Mouse (Mus musculus) kidney, postnatal 25 days (tissue): Measurements from ENCODE around the gene Fdx1.

Experiments used
- DNase-seq, 2 experiments: peaks; one replicate each; pipeline ENCODE4 v3.0.0; 2021; ENCODE audit warnings: mixed read lengths in 2 of 2

Fdx1 gene

DNA sequence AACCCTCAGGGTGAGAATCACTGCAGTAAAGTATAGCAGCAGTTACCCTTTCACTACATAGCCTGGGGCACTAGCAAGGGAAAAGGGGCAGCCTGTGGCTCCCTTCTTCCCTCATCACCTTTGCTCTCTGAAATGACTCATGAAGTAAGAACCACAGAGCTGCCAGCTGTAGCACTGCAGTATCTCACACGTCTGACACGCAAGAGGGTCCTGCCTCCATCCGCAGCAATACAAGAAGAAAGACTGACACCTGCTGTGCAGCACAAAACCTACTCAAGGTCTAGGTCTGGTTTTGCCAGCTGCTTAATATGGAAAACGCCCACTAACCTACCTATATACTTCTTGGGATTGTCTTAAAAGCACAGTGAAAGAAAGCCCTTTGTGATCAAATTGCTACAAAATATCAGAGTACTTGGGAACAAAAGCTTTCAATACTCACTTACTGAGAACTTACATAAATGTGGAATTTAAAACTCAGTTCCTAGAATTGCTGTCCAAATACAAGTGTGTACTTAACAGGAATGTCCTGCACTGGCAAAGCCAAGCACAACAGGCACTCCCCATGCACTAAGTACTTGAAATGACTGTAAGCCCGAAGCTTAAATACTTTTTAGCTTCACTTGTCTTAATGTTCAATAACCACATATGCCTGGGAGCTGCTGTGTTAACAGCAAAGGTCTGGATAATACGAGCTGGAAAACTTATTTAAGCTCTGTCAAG lies 2.0 kb downstream of the Fdx1 start:
- no peak for DNase-seq

DNA sequence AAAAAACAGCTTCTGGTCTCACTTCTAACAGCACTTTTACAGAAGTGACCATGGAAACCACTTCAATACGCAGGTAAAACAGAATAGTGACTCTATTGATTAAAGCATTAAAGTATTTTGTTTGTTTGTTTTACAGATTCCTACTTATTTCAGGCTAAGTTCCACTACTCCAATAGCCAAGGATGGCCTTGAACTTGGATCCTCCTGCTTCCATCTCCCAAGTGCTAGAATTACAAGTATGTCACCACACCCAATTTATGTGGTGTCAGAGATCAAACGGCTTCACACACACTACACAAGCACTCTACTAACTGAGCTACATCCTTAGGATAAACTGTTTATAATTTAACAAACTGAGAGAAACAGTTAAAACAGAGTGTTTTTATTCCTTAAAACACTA lies 3.0 kb downstream of the Fdx1 start:
- DNase-seq: no peak

DNA sequence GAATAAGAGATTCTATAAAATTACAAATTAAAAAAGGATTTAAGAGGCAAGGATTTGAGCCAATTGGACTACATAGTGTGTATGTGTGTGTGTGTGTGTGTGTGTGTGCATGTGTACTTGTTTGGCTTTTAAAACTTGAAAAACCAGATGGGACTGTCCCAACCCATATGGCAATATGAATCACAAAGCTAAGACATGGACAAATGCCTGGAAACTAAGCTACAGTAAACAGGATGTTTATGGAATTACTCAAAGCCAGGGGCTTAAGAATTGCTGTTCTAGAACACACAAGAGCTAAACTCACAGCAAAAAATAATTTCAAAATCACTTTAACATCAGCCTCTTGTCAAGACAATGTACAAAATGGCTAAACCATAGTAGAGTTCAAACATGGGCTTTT lies 4.4 kb downstream of the Fdx1 start:
- no peak for DNase-seq

GRCm38 (mm10) chr9:51957025-51957424 lies 6.3 kb downstream of the Fdx1 start:
- DNase-seq: no peak

DNA sequence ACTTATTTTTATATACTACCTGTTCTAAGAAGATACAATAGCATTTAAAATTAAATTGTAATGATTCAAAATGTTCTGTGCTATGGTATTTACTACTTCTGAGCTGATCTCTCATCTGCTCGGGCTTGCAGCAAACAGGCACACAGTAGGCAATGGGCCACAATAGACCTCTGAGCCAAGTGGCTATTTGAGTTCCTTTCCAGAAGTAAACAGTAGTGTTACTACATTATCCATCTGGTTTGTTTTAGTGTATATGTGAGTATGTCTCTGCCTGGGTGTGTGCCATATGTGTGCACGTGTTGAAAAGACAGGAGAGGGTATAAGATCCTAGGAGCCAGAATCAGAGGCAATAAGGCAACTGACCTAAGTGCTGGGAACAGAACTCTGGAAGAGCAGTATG lies 6.9 kb downstream of the Fdx1 start:
- no peak for DNase-seq

DNA sequence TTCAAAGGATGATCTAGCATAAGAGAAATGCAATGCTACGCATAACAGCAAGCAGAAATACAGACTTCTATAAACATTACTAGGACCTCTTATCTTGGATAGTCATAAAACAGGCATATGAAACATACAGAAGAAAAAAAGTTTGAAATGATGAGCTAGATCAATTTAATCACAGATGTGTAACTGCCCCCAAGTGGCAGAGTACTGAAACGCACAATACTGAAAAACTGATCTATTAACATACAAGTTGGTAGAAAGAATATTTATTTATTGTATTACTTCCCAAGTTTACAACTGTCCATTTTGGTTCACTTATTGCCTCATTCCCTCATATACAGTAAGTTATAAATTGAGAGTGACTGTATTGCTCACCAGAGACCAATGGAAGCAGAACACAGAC lies 12.0 kb downstream of the Fdx1 start:
- DNase-seq: peak in 1 of 2 experiments; percentile 21

DNA sequence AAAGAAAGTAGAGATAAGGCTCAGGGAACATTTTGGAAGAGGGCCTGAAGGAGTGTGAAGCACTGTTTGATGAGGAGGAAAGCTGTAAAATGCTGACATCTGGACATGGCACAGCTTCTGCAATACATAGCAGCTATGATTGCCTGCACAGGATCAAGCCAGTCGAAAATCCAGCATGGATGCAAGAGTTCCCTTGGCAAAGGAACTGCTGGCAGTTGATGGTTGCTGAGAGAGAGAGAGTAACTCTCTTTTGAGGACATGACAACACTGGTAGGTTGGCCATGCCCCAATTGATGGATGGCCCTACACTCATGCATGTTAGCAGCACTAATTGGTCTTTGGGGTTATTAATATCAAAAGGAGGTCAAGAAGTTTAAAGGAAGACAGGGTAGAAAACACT lies 12.7 kb downstream of the Fdx1 start:
- no peak for DNase-seq

- no peak for DNase-seq
Observed at GRCm38 (mm10) chr9:51950225-51950624, 13.1 kb downstream of the Fdx1 start.

GRCm38 (mm10) chr9:51943934-51944333 lies 19.4 kb downstream of the Fdx1 start:
- no peak for DNase-seq

- no peak for DNase-seq
Observed at GRCm38 (mm10) chr9:51934641-51935040, 28.7 kb downstream of the Fdx1 start.

DNA sequence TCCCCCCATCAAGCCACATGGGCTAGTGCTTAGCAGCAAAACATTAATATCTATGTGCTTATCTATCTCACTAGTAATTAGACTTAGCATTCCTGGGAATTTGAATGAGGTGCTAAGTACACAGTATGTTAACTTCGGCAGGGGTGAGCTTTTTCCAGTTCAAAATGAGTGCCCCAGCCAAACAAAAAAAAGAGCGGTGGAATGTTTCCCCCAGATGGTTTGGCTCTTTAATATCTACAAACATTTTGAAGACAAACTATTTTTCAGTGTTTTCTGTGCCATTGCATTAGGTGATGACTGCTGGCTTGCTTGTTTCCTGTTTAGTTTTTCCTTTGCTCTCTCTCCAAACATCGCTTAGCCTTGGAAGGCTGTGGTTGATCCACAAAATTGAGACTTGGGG lies 31.4 kb downstream of the Fdx1 start:
- DNase-seq: no peak

GRCm38 (mm10) chr9:51931054-51931690 lies 32.2 kb downstream of the Fdx1 start:
- DNase-seq: no peak

DNA sequence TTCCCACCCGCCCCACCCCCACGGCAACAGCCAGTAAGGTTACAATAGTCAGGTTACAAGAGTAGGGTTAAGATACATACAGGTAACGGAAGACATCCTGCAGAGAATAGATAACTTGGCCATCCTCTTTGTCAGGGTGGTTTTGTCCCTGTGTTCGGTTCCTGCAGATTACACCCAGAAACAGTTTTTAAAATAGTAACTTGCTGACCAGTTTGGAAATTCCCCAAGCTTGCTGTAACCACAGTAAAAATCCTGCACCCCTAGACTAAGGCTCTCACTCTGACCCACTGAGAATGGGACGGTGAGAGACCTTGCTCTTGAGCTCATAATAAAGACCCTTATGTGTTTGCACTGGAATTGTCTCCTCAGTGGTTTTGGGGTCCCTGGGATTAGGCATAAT lies 33.4 kb downstream of the Fdx1 start:
- DNase-seq: no peak

GRCm38 (mm10) chr9:51928659-51929058 lies 34.7 kb downstream of the Fdx1 start:
- no peak for DNase-seq

DNA sequence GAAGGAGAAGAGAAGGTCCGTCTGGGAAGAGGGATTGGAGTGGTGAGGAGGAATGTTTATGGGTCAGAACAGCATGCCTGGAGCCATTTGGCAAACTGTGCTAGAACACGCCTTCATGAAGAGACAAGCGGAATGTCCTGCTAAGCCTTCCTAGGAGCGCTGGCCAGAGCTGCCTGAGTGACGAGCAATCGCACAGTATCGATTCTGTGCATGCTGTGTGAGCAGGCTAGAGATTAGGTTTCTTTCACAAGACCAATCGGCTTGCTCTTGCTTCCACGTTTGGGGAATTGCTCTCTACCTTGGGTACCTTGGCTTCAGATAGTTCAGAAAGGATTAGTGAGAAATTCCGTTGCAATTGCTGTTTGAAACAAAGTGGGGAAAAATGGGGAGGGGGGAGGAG lies 35.2 kb downstream of the Fdx1 start:
- DNase-seq: no peak

DNA sequence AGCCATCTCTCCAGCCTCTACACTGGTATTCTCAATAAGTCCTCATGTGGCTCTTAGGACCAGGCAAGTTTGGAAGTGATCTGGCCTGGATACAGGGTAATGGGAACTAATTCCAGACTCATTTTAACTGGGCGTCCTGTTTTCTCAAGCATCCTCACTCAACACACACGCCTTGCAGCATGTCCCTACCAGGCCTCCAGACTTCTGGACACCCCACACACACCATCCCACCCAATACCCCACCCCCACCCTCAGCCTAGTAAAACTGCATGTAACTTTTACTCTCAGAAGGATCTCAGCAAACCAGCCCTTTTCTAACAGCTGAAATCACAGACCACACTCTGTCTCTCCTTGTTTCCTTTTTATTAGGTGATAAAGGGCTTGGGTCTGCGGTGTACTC lies 35.7 kb downstream of the Fdx1 start:
- DNase-seq: no peak

- no peak for DNase-seq
Observed at GRCm38 (mm10) chr9:51926629-51927028, 36.7 kb downstream of the Fdx1 start.

GRCm38 (mm10) chr9:51924551-51925081 lies 38.7 kb downstream of the Fdx1 start:
- no peak for DNase-seq

DNA sequence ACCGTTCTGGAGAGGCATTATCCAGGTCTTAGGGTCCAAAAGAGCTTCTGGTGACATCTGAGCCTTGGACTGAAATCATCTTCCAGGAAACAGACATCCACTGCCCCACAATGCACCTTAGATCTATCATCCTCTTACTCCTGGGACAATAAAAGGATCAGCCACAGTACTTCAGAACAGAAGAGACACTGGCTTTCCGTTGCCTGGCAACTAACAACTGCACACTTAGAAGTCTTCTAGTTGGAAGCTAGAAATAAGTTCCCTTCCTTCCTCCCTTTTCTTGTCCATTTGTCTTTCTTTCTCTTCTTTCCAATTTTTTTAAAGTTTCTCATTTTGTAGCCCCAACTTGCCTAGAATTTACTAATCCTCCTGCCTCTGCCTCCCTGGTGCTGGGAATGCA lies 40.6 kb downstream of the Fdx1 start:
- DNase-seq: no peak

DNA sequence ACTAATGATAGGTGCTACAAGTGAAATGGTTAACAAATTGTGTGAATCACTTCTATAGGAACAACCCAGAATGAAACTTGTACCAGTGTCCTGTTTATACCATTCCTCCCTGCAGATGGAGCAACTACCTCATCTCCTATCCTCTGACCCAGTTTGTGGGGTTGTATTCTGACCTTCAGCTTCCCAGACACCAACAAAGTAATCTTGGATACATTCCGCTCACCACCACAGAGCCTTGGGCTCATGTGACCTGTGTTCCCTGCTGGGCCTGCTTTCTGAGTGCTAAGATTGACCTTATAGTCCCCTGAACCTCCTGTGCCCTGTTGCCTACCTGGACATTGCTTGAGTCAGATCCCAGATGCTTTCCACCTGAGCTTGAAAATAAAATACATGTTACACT lies 47.8 kb downstream of the Fdx1 start:
- no peak for DNase-seq

- no peak for DNase-seq
Observed at GRCm38 (mm10) chr9:51914481-51915120, 48.8 kb downstream of the Fdx1 start.

GRCm38 (mm10) chr9:51908838-51909237 lies 54.5 kb downstream of the Fdx1 start:
- peak; percentile 63 to 85 for DNase-seq

DNA sequence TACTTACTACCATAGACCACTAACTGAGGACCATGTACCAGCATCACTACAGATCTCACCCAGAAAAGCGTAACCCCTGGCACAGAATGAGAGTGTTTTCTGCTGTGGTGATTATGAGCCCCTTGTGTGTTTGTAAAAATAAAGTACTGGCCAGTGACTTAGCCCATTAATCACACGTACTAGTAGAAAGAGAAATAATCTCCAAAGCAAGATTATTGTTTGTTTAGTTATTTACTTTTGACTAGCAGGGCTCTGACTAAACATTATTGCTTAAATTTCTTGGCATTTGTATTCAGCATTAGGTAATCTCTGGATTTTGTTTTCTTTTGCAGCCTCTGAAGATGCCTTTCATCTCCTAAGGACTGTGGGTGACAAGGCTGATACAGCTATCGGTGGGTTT lies 55.1 kb downstream of the Fdx1 start:
- no peak for DNase-seq

DNA sequence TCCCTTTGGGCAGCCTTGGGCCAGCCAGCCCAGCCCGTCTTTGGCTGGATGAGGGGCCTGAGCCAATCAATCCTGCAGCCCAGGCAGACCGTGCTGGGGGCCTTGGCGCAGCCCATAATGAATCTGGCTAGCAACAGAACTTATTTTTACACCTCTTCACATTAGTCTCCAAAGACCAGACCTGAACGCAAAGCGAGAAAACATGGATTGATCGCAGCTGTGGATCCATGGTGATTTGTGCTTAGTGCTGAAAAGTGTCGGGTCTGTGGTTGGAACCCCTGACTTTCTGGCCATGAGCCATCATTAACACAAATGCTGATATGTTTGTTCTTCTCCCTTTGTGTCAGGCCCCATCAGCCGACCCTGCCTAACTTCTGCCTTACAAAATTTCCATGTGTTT lies 56.4 kb downstream of the Fdx1 start:
- no peak for DNase-seq
